Mouse (Mus musculus): ENCODE measurements around the gene Six6. TPM values are rescaled to one million over a fixed set of nuclear protein-coding genes. Genes with fewer than 3 reads are reported as not detected.

The Six6 gene
- total RNA-seq (2021): not detected
- long read RNA-seq, experiment 1: 0 reads
- long read RNA-seq, experiment 2: 0 reads

DNA sequence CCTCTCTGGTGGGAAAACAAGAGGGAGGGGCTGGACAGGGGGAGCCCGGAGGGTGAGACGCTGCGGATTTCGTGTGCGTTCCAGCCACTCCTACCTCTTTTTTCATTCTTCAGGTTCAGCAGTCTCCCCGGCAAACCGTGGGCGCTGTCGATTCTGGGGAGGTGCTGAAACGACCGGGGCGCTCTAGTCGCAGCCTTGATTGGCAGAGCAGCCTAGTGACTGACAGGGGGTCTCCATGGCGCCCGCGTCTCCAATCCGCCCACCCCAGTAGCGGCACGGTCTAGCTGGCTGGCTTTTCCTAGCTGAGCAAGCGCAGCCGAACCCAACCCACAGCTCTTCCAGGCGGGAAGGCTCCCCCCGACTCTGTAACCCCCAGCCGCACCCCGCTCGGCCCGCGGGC, at the start of gene Six6:
Gene Six6, plus strand, starts transcription at position 277 of the 400 bp plus-strand sequence.
- no peak for DNase-seq (ENCODE audit: low spot score in 2 of 2)
- intact Hi-C loops (cut with DNase I): no loop called here

GRCm38 (mm10) chr12:72917159-72917993, 22.3 kb upstream of the Six6 start:
- DNase-seq (ENCODE audit: low spot score in 2 of 2): no peak

DNA sequence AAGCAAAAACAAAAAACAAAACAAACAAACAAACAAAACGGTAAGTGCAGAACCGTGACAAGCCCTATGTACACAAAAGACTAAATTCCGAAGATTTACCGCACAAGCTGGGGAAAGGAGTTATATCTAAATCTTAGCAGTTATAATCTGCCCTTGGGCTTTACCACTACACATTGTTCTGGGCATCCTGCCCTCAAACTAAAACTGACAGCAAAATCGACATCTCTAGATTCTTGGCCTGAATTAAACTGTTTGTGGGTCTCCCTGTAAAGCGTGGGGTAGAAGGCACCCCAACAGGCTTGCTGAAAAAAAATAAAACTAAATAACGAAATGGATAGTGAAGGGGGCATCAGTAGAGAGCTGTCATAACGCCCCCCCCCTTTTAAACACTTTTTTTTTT, 2.9 kb upstream of the Six6 start:
- intact Hi-C loops (cut with DNase I): no loop called here
- DNase-seq (ENCODE audit: low spot score in 2 of 2): no peak

More at GRCm38 (mm10) chr12:72917159-72917993, 22.3 kb upstream of the Six6 start:
- intact Hi-C loops (cut with DNase I): no loop called here

- intact Hi-C loops (cut with DNase I): no loop called here
- no peak for DNase-seq (ENCODE audit: low spot score in 2 of 2)
These were observed 2.1 kb upstream of the Six6 start for GRCm38 (mm10) chr12:72937537-72938120.

DNA sequence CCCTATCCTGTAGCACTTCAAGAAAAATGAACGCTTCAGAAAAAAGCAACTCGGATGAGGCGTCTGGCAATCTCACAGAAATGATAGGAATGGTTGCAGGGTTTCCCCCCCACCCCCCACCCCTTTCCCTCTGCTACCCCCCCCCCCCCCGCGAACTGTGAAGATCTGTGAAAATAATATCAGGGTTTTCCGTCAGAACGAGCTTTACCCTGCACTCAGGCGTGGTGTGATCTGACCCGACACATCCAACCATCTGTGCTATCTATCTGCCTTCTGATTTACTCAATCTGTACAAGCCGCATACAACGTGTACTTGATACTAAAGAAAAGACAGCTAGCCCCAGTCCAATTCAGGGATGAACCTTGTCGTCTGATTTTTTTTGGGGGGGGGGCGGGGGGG, 1.5 kb upstream of the Six6 start:
- intact Hi-C loops (cut with DNase I): no loop called here
- DNase-seq (ENCODE audit: low spot score in 2 of 2): no peak

DNA sequence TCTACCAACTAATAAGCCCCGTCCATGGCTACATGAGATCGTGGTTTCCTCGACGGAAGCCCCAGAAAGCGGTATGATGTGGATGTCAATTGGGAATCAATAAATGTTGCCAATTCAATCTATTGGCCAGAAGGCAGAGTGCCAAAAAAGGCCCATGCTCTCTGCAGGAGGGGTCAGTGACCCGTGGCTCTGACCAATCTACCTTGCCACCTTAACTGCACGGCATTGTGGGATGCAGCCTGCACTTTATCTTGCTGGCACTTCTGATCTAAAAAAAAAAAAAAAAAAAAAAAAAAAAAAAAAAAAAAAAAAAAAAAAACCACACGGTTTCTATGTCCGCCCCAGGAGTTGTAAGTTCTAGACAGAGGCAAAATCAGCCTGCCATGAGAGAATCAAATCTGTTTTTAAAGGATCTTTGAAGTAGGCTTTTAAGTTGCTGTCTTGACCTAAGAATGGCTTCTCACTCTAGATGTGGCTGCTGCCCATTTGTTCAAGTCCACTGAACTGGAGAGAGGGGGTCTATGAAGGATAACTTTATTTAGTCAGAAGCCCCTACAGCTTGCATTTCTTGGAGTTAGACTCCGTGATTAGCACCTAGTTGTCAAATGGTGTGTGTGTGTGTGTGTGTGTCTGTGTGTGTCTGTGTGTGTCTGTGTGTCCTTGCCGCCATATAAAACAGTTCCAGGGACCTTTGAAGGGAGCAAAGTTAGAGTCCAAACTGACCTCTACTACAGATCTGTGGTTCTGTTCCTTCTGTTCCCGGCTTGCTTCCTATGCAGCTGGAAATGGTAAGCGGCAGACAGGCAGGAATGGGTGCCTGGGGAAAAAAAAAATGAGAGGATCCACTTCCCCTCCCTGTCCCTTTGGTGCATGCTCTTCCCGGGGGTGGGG, 847 bp upstream of the Six6 start:
- DNase-seq (ENCODE audit: low spot score in 2 of 2): no peak
- intact Hi-C loops (cut with DNase I): no loop called here

DNA sequence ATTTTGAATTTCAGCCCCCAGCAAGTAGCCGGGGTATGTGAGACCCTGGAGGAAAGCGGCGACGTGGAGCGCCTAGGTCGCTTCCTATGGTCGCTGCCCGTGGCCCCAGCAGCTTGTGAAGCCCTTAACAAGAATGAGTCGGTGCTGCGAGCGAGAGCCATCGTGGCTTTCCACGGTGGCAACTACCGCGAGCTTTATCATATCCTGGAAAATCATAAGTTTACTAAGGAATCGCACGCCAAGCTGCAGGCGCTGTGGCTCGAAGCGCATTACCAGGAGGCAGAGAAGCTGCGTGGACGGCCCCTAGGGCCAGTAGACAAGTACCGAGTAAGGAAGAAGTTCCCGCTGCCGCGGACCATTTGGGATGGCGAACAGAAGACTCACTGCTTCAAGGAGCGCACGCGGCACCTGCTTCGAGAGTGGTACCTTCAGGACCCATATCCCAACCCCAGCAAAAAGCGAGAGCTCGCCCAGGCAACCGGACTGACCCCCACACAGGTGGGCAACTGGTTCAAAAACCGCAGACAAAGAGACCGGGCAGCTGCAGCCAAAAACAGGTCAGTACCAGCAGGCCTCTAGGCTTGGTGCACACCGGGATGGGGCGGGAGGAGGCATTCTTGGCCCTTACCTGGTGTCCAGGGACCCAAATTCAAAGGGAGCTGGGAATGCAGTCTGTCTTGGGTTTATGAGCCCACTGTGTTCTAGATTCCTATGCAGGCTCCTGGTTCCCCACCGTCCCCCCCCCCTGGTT, 554 bp downstream of the Six6 start, which contains the start of gene 4930447C04Rik:
Gene 4930447C04Rik, minus strand, starts transcription at position 704 of the 751 bp plus-strand sequence.
- no peak for DNase-seq (ENCODE audit: low spot score in 2 of 2)
- intact Hi-C loops (cut with DNase I): no loop called here

GRCm38 (mm10) chr12:72940822-72941397, 1.2 kb downstream of the Six6 start:
- no peak for DNase-seq (ENCODE audit: low spot score in 2 of 2)
- intact Hi-C loops (cut with DNase I): no loop called here

GRCm38 (mm10) chr12:72941398-72942051, 1.8 kb downstream of the Six6 start:
- no peak for DNase-seq (ENCODE audit: low spot score in 2 of 2)
- intact Hi-C loops (cut with DNase I): loop anchor here (2.0 kb wide), 1 partner anchor 105 kb away; no protein-coding TSS in a partner anchor

DNA sequence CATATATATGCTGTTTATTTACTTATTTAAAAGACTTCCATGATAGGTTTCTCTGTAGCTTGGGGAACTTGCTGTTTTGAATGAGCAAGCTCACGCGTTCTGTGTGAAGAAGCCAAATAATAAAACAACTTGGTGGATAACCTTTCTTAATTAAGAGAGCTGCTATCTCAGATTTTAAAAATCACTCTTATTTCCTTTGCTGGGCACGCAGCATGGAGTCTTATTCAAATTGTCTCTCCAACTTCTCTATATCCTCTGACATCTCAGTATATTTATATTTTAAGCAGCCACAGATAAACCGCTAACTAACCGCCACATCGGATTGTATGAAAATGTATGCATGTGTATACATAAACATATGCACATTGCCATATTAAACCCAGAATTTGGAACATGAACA, 2.5 kb downstream of the Six6 start:
- intact Hi-C loops (cut with DNase I): loop anchor here (2.0 kb wide), 1 partner anchor 105 kb away; no protein-coding TSS in a partner anchor
- no peak for DNase-seq (ENCODE audit: low spot score in 2 of 2)

- no peak for DNase-seq (ENCODE audit: low spot score in 2 of 2)
- intact Hi-C loops (cut with DNase I): loop anchor here (2.0 kb wide), 1 partner anchor 103 kb away; no protein-coding TSS in a partner anchor
These were observed 4.0 kb downstream of the Six6 start for GRCm38 (mm10) chr12:72943574-72944110.

DNA sequence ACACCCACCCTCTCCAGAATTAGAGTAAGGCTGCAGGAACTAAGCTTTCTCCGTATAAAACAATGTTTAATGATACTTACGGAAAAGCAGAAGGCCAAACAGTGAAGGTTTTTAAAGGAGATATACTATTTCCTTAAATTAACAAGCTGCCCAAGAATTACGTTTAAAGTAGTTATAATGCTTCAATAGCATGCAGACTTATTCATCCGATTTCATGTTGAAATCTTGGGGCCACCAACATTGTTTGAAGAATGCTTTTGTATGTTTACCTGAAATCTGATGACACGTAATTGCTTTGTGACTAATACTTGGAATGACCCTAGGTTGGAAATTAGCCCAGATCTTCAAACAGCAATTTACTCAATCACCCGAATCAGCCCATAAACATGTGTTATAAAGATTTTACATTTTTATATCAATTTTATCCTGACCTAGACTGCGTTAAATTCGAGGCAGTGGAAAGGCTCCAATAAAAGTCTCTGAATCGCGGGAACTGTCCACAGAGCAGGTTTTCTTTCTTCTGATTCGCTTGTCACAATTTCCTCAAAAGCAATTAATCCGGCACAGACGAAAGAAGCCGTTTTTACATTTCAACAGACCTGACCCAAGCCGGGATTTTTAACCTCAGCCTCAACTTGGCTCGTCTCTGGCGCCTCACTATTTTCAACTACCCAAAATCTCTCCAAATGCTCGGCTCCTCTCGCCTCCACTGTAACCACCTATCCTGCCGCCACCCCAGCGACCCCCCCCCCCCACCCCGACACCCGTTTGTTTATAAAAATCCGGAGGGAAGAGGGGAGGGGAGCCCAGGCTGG, 4.9 kb downstream of the Six6 start:
- DNase-seq (ENCODE audit: low spot score in 2 of 2): no peak
- intact Hi-C loops (cut with DNase I): no loop called here

- intact Hi-C loops (cut with DNase I): no loop called here
These were observed 5.8 kb downstream of the Six6 start for GRCm38 (mm10) chr12:72945301-72946063.

GRCm38 (mm10) chr12:72946064-72946395, 6.3 kb downstream of the Six6 start:
- intact Hi-C loops (cut with DNase I): no loop called here
- DNase-seq (ENCODE audit: low spot score in 2 of 2): no peak

More at GRCm38 (mm10) chr12:72945301-72946063, 5.8 kb downstream of the Six6 start:
- DNase-seq (ENCODE audit: low spot score in 2 of 2): no peak

GRCm38 (mm10) chr12:72946805-72947204, 7.1 kb downstream of the Six6 start:
- intact Hi-C loops (cut with DNase I): no loop called here
- no peak for DNase-seq (ENCODE audit: low spot score in 2 of 2)

DNA sequence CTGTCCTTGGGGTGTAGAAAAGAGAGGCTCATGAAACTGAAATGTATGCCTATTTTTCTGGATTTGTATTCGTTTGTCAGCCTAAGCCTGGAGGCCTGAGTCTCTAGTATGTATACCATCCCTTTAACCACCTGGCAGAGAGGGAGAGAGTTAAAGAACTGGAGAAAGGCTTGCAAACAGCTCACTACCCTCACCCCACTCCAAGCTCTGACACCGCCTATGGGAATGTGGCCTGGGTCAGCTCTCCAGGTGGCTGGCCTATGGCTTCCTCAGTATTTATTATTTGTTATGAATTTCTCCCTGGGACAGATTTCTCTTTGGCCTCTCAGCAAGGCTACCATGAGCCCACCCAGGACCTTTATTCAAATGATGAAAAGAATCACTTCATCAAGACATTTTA, 7.6 kb downstream of the Six6 start:
- intact Hi-C loops (cut with DNase I): no loop called here
- no peak for DNase-seq (ENCODE audit: low spot score in 2 of 2)
